Mouse (Mus musculus): ENCODE measurements around the gene Clba1. TPM values are rescaled to one million over a fixed set of nuclear protein-coding genes. Genes with fewer than 3 reads are reported as not detected.

Clba1 gene
- polyA plus RNA-seq (2015; fragmentation: Nextera tagmentation; extraction: Ambion mirVana): 5.9 and 6.4 TPM in 2 replicates

- peak; percentile 81 for ATAC-seq (ENCODE audit: insufficient number of reproducible peaks, low FRiP score, low TSS enrichment, low read depth)
- H3K36me3 ChIP-seq: peaks cover 11% of the 10 kb centered on the region; the same call in 1 of the 2 replicates
- under 1% methylated on average over 58 of the region's 64 CpGs for WGBS
- peak within 1 kb of the TSS; percentile 47 for H3K9ac ChIP-seq
- peak within 1 kb of the TSS; percentile 98 for H3K4me2 ChIP-seq
- peak within 1 kb of the TSS; percentile 73 for H3K4me3 ChIP-seq
- H3K9me3 ChIP-seq: no peaks in the 10 kb centered on the region
- H3K27ac ChIP-seq: peak within 1 kb of the TSS; percentile 55
- peaks cover 27% of the 10 kb centered on the region for H3K4me1 ChIP-seq
- no peaks in the 10 kb centered on the region; the same call in 1 of the 2 replicates for H3K27me3 ChIP-seq
Observed at GRCm38 (mm10) chr12:112808587-112809364, at the start of gene Clba1. Gene Clba1, plus strand, starts transcription at chr12:112808937.

DNA sequence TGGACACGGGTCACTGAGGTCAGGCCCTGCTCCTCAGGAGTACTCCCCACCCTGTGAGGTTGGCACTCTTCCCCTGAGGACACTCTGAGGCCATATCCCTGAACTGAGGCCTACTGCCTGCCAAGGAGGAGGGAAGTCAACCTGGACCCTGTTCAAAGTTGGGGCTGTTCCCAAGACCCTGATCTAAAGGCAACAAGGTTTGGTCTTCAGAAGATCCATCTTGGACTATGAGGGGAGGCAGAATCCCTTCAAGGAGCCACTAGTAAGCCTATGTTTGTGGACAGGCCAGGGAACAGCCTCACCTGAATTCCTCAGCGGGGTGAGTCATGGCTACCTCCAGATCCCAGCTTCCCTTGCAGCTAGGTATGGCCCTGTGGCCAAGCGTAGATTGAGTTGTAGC, 49.3 kb upstream of the Clba1 start:
- Histone ChIP-seq H3K4me1 (no peaks in the 10 kb centered on the region), H3K9me3 (no peaks in the 10 kb centered on the region), H3K9ac (no peak overlapping the region), H3K36me3 (no peaks in the 10 kb centered on the region), H3K4me2 (no peak overlapping the region), H3K27ac (no peak overlapping the region), H3K27me3 (no peaks in the 10 kb centered on the region), H3K4me3 (no peak overlapping the region)
- 91% methylated on average over 3 of the region's 3 CpGs for WGBS
- ATAC-seq (ENCODE audit: insufficient number of reproducible peaks, low FRiP score, low TSS enrichment, low read depth): no peak

- Histone ChIP-seq H3K27me3 (no peaks in the 10 kb centered on the region), H3K9ac (no peak within 1 kb of the TSS), H3K36me3 (no peaks in the 10 kb centered on the region), H3K27ac (no peak within 1 kb of the TSS), H3K4me2 (no peak within 1 kb of the TSS), H3K4me1 (no peaks in the 10 kb centered on the region), H3K9me3 (no peaks in the 10 kb centered on the region), H3K4me3 (no peak within 1 kb of the TSS)
- ATAC-seq (ENCODE audit: insufficient number of reproducible peaks, low FRiP score, low TSS enrichment, low read depth): no peak
- 43% methylated on average over 4 of the region's 4 CpGs for WGBS
Observed at GRCm38 (mm10) chr12:112760154-112760926, 48.4 kb upstream of the Clba1 start, which contains the start of gene Pld4. Gene Pld4, plus strand, starts transcription at chr12:112760655.

DNA sequence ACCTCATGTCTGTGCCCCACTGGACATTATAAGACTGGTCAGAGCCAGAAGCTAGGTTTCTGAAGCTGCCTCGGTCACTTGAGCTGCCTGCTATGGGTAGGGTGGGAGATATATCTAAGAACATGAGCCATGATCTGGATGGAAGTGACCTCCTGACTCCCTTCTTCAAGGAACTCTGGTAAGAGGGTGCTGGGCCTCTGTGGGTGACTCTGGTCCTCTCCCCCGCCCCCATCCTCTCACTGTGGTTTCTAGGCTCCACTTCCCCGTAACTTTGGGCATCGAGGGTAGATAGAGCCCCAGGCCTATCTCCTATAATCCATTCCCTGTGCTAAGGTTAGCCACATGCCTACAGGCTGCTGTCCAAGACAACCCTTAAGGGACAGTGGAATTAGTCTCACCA, 47.3 kb upstream of the Clba1 start:
- no peaks in the 10 kb centered on the region for H3K36me3 ChIP-seq
- no peak overlapping the region for H3K4me2 ChIP-seq
- no peaks in the 10 kb centered on the region for H3K27me3 ChIP-seq
- H3K4me3 ChIP-seq: no peak overlapping the region
- ATAC-seq (ENCODE audit: insufficient number of reproducible peaks, low FRiP score, low TSS enrichment, low read depth): no peak
- H3K4me1 ChIP-seq: no peaks in the 10 kb centered on the region
- H3K27ac ChIP-seq: no peak overlapping the region
- no peak overlapping the region for H3K9ac ChIP-seq
- no peaks in the 10 kb centered on the region for H3K9me3 ChIP-seq
- 83% methylated on average over 4 of the region's 4 CpGs for WGBS

DNA sequence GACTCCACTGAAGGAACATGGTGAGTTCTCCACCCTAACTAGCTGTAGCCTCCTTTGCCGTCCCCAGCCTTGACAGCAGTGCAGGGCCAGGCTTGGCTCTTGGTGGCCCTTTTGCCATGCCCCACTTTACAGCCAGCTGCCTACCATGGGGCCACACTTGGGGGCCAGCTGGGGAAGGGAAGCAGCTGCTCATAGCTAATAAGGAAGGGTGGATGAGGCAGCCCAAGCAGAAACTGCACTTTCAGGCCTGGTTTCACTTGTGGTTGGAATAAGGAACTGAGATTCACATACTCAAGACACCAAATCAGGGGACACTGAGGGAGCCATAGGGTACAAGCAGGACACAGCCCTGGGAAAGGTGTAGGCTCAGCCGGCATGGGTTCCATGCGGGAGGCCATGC, 46.7 kb upstream of the Clba1 start:
- no peaks in the 10 kb centered on the region for H3K4me1 ChIP-seq
- H3K36me3 ChIP-seq: no peaks in the 10 kb centered on the region
- ATAC-seq (ENCODE audit: insufficient number of reproducible peaks, low FRiP score, low TSS enrichment, low read depth): no peak
- no peaks in the 10 kb centered on the region for H3K27me3 ChIP-seq
- H3K9ac ChIP-seq: no peak overlapping the region
- H3K4me2 ChIP-seq: no peak overlapping the region
- WGBS: 90% methylated on average over 3 of the region's 3 CpGs
- H3K9me3 ChIP-seq: no peaks in the 10 kb centered on the region
- H3K4me3 ChIP-seq: no peak overlapping the region
- H3K27ac ChIP-seq: no peak overlapping the region

DNA sequence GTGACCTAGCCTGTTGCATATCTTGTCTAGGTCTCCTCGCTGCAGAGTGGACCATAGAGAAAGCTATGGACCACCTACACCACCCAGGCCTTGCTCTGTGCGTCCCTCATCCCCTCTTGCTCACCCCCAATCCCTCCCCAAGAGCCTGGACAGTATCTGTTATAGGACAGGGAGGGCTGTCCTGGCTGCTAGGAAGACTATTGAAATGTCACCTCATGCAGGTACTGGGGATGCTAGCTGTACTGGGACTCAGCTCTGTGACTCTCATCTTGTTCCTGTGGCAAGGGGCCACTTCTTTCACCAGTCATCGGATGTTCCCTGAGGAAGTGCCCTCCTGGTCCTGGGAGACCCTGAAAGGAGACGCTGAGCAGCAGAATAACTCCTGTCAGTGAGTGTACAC, 45.6 kb upstream of the Clba1 start:
- Histone ChIP-seq H3K27ac (no peak overlapping the region), H3K27me3 (no peaks in the 10 kb centered on the region), H3K4me3 (no peak overlapping the region), H3K4me1 (no peaks in the 10 kb centered on the region), H3K36me3 (no peaks in the 10 kb centered on the region), H3K9me3 (no peaks in the 10 kb centered on the region), H3K9ac (no peak overlapping the region), H3K4me2 (no peak overlapping the region)
- ATAC-seq (ENCODE audit: insufficient number of reproducible peaks, low FRiP score, low TSS enrichment, low read depth): no peak
- WGBS: 74% methylated on average over 4 of the region's 4 CpGs

GRCm38 (mm10) chr12:112764141-112764540, 44.6 kb upstream of the Clba1 start:
- no peak for ATAC-seq (ENCODE audit: insufficient number of reproducible peaks, low FRiP score, low TSS enrichment, low read depth)
- Histone ChIP-seq H3K9me3 (no peaks in the 10 kb centered on the region), H3K4me2 (no peak overlapping the region), H3K27me3 (no peaks in the 10 kb centered on the region), H3K4me1 (no peaks in the 10 kb centered on the region), H3K27ac (no peak overlapping the region), H3K9ac (no peak overlapping the region), H3K36me3 (no peaks in the 10 kb centered on the region), H3K4me3 (no peak overlapping the region)
- 74% methylated on average over 5 of the region's 5 CpGs for WGBS

GRCm38 (mm10) chr12:112764991-112765390, 43.7 kb upstream of the Clba1 start:
- Histone ChIP-seq H3K4me1 (no peaks in the 10 kb centered on the region), H3K4me2 (no peak overlapping the region), H3K9me3 (no peaks in the 10 kb centered on the region), H3K36me3 (no peaks in the 10 kb centered on the region), H3K4me3 (no peak overlapping the region), H3K27ac (no peak overlapping the region), H3K9ac (no peak overlapping the region), H3K27me3 (no peaks in the 10 kb centered on the region)
- 84% methylated on average over 7 of the region's 7 CpGs for WGBS
- ATAC-seq (ENCODE audit: insufficient number of reproducible peaks, low FRiP score, low TSS enrichment, low read depth): no peak

- no peak overlapping the region for H3K4me3 ChIP-seq
- WGBS: 85% methylated on average over 7 of the region's 7 CpGs
- no peak for ATAC-seq (ENCODE audit: insufficient number of reproducible peaks, low FRiP score, low TSS enrichment, low read depth)
Observed at GRCm38 (mm10) chr12:112766586-112766985, 42.2 kb upstream of the Clba1 start.

DNA sequence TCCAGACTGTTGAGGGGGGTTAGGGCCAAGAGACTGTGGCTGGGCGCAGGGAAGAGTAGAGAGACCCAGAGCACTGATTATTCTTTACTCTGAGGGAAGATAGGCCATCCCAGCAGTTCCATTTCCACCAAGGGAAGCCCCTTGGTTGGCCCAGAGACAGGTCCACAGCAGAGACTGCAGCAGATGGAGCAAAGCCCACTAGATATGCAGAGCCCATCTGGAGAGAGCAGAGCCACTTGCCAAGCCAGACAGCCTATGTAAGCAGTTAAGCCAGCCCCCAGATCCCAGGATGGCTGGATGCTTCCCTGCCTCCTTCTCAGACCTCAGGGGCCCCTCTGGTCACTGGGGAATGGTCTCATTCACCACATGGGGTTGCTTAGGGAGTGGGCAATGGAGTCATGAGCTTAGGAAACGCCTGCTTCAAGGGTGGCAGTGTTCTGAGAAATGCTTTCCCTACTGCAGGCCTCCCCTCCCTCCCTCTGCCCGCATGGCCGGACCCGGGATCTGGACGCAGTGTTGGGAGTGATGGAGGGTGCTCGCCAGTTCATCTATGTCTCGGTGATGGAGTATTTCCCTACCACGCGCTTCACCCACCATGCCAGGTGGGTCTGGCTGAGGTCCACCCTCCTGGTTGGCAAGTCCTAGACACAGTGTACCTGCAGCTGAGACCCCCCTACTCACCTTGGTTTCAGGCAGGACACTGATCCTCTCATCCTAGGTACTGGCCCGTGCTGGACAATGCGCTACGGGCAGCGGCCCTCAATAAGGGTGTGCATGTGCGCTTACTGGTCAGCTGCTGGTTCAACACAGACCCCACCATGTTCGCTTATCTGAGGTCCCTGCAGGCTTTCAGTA, 41.5 kb upstream of the Clba1 start:
- no peaks in the 10 kb centered on the region for H3K36me3 ChIP-seq
- H3K27ac ChIP-seq: no peak overlapping the region
- ATAC-seq (ENCODE audit: insufficient number of reproducible peaks, low FRiP score, low TSS enrichment, low read depth): no peak
- H3K9ac ChIP-seq: no peak overlapping the region
- H3K27me3 ChIP-seq: no peaks in the 10 kb centered on the region
- WGBS: 88% methylated on average over 16 of the region's 16 CpGs
- no peak overlapping the region for H3K4me2 ChIP-seq
- no peaks in the 10 kb centered on the region for H3K9me3 ChIP-seq
- H3K4me1 ChIP-seq: no peaks in the 10 kb centered on the region
- no peak overlapping the region for H3K4me3 ChIP-seq

More at GRCm38 (mm10) chr12:112766586-112766985, 42.2 kb upstream of the Clba1 start:
- Histone ChIP-seq H3K4me1 (no peaks in the 10 kb centered on the region), H3K9me3 (no peaks in the 10 kb centered on the region), H3K27me3 (no peaks in the 10 kb centered on the region), H3K4me2 (no peak overlapping the region), H3K36me3 (no peaks in the 10 kb centered on the region), H3K27ac (no peak overlapping the region), H3K9ac (no peak overlapping the region)

GRCm38 (mm10) chr12:112768166-112768565, 40.6 kb upstream of the Clba1 start:
- H3K27ac ChIP-seq: no peak overlapping the region
- no peaks in the 10 kb centered on the region for H3K9me3 ChIP-seq
- H3K27me3 ChIP-seq: no peaks in the 10 kb centered on the region
- no peaks in the 10 kb centered on the region for H3K36me3 ChIP-seq
- H3K4me2 ChIP-seq: no peak overlapping the region
- WGBS: 84% methylated on average over 8 of the region's 8 CpGs
- no peaks in the 10 kb centered on the region for H3K4me1 ChIP-seq
- H3K4me3 ChIP-seq: no peak overlapping the region
- ATAC-seq (ENCODE audit: insufficient number of reproducible peaks, low FRiP score, low TSS enrichment, low read depth): no peak
- H3K9ac ChIP-seq: no peak overlapping the region
